Mouse (Mus musculus): ENCODE data around the gene Dnase1l2.

DNA sequence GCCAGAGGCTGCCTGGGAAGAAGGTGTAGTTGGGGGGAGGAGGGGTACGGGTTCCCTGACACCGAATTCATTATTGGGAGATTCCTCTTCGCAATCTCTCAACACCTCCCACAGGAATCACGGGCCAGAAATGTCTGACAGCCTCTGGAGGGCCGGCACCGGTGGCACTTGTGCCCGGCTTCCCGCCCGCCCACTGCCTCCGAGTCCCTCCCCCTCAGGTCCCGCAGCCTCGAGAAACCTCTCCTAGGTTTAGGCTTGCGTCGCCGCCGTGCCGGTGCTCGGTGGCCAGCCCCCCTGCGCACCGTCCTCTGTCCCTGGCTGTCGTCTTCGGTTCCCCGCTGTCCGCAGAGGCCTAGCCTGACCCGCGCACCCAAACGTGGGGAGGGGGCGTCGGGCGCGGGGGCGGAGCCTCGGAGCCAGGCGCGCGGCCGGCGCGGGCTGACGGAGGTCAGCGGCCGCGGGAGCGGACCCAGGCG lies 45.3 kb upstream of the Dnase1l2 start, which contains the start of gene Caskin1:
- TF ChIP-seq POLR2A (IDR thresholded peaks at IDR 0.05; ENCODE audit: control insufficient read depth, extremely low read depth, insufficient read depth, low read length, poor library complexity) (no peak), CTCF (IDR thresholded peaks at IDR 0.05; ENCODE audit: borderline replicate concordance, control insufficient read depth, extremely low read depth, insufficient read depth, low read length, poor library complexity) (no peak)
